Mouse (Mus musculus) cortical plate, adult 2 months (tissue): ENCODE data around the gene Trim2.

Experiments
- CTCF ChIP-seq: fragments of 200-500 bp; IDR thresholded peaks from 2 replicates; pipeline ENCODE4 v1.5.1; 2011; ENCODE audit warnings: mild to moderate bottlenecking, control low read depth, low read length; ENCODE audit not compliant: insufficient read depth; ENCODE audit errors: extremely low read depth
- POLR2A ChIP-seq: fragments of 200-500 bp; IDR thresholded peaks from 2 replicates; pipeline ENCODE4 v1.6.1; 2011; ENCODE audit warnings: mild to moderate bottlenecking, low read length, control low read depth; ENCODE audit not compliant: insufficient read depth; ENCODE audit errors: extremely low read depth

- TF ChIP-seq CTCF = no peak
- no peak for TF ChIP-seq POLR2A
These were observed 137.7 kb downstream of the Trim2 start for GRCm38 (mm10) chr3:84168943-84169342.
